Mouse (Mus musculus) heart, postnatal 14 days (tissue): ENCODE data around the gene Cbx7. TPM values are rescaled to one million over a fixed set of nuclear protein-coding genes. Genes with fewer than 3 reads are reported as not detected.
"Not testable (repeated sequence)": the region's sequence is repeated elsewhere in the genome, so short reads cannot be mapped to it uniquely, and the experiment has no call there.

Experiments used
- DNase-seq, 2 experiments: peaks; one replicate each; pipeline ENCODE4 v3.0.0; 2021 to 2022
- intact Hi-C: fragments of 180-260 bp; cut with DNase I; formaldehyde crosslinking; loops from one replicate; pipeline ENCODE4 v1.15.1; 2025
- total RNA-seq, 2 experiments: library from RNA; stranded (reverse); gene quantifications; 2 replicates each; pipeline ENCODE4 v1.2.3; 2021

Gene Cbx7
- total RNA-seq, 2 experiments from 2014 or later: 3.6 to 7.8 TPM

GRCm38 (mm10) chr15:79952504-79953231, 18.3 kb downstream of the Cbx7 start:
- peak; percentile 50 to 58 for DNase-seq
- intact Hi-C loops: loop anchor here (2.0 to 10.0 kb wide), 2 partner anchors 60 to 752 kb away; no protein-coding TSS in a partner anchor

GRCm38 (mm10) chr15:79951730-79952503, 19.0 kb downstream of the Cbx7 start:
- peak; percentile 54 to 71 for DNase-seq
- intact Hi-C loops: loop anchor here (2.0 to 10.0 kb wide), 3 partner anchors 53 to 753 kb away; no protein-coding TSS in a partner anchor

GRCm38 (mm10) chr15:79951226-79951625, 19.7 kb downstream of the Cbx7 start:
- intact Hi-C loops: loop anchor here (2.0 to 10.0 kb wide), 2 partner anchors 54 to 754 kb away; no protein-coding TSS in a partner anchor
- no peak for DNase-seq

GRCm38 (mm10) chr15:79950250-79951025, 20.5 kb downstream of the Cbx7 start:
- intact Hi-C loops: loop anchor here (2.0 to 10.0 kb wide), 2 partner anchors 54 to 754 kb away; no protein-coding TSS in a partner anchor
- DNase-seq: peak; percentile 75 to 76

GRCm38 (mm10) chr15:79947681-79948080, 23.2 kb downstream of the Cbx7 start:
- intact Hi-C loops: loop anchor here (5.0 kb wide), 1 partner anchor 280 kb away; no protein-coding TSS in a partner anchor
- no peak for DNase-seq

GRCm38 (mm10) chr15:79946790-79947189, 24.1 kb downstream of the Cbx7 start:
- intact Hi-C loops: loop anchor here (1.0 to 5.0 kb wide), 2 partner anchors 130 to 281 kb away; no protein-coding TSS in a partner anchor
- DNase-seq: peak in 1 of 2 experiments; percentile 56

GRCm38 (mm10) chr15:79946022-79946421, 24.9 kb downstream of the Cbx7 start:
- intact Hi-C loops: loop anchor here (1.0 to 5.0 kb wide), 2 partner anchors 130 to 281 kb away; no protein-coding TSS in a partner anchor

GRCm38 (mm10) chr15:79944948-79945347, 26.0 kb downstream of the Cbx7 start:
- intact Hi-C loops: loop anchor here (5.0 kb wide), 1 partner anchor 282 kb away; no protein-coding TSS in a partner anchor
- no peak for DNase-seq

More at GRCm38 (mm10) chr15:79946022-79946421, 24.9 kb downstream of the Cbx7 start:
- peak; percentile 90 to 95 for DNase-seq

- DNase-seq: no peak
- intact Hi-C loops: no loop called here
These were observed 27.3 kb downstream of the Cbx7 start for GRCm38 (mm10) chr15:79943584-79943983.

- DNase-seq: no peak
- intact Hi-C loops: no loop called here
These were observed 28.4 kb downstream of the Cbx7 start for GRCm38 (mm10) chr15:79942541-79942940.

- intact Hi-C loops: no loop called here
- DNase-seq: peak; percentile 37 to 63
These were observed 30.0 kb downstream of the Cbx7 start for GRCm38 (mm10) chr15:79940932-79941331.

GRCm38 (mm10) chr15:79939913-79940312, 31.0 kb downstream of the Cbx7 start:
- intact Hi-C loops: no loop called here
- no peak for DNase-seq

- DNase-seq, intact Hi-C loops: not testable (repeated sequence)
These were observed 31.4 kb downstream of the Cbx7 start for GRCm38 (mm10) chr15:79939501-79939900.

- no peak for DNase-seq
- intact Hi-C loops: no loop called here
These were observed 31.9 kb downstream of the Cbx7 start for GRCm38 (mm10) chr15:79939020-79939419.

- intact Hi-C loops: no loop called here
- DNase-seq: no peak
These were observed 34.6 kb downstream of the Cbx7 start for GRCm38 (mm10) chr15:79936374-79936751.

- DNase-seq: no peak
- intact Hi-C loops: no loop called here
These were observed 35.1 kb downstream of the Cbx7 start for GRCm38 (mm10) chr15:79935654-79936373.

- no peak for DNase-seq
- intact Hi-C loops: loop anchor here (5.0 kb wide), 1 partner anchor 102 kb away; the partner anchor contains the start of genes Cbx6 and Npcd
These were observed 36.1 kb downstream of the Cbx7 start for GRCm38 (mm10) chr15:79934776-79935175.

GRCm38 (mm10) chr15:79933670-79934514, 37.0 kb downstream of the Cbx7 start:
- intact Hi-C loops: loop anchor here (5.0 kb wide), 1 partner anchor 102 kb away; the partner anchor contains the start of genes Cbx6 and Npcd
- no peak for DNase-seq
